Mouse (Mus musculus): ENCODE results near the gene 4930407I10Rik.
A peak's percentile ranks its signal among the peaks of the same experiment; 100 is the strongest.

4930407I10Rik gene

DNA sequence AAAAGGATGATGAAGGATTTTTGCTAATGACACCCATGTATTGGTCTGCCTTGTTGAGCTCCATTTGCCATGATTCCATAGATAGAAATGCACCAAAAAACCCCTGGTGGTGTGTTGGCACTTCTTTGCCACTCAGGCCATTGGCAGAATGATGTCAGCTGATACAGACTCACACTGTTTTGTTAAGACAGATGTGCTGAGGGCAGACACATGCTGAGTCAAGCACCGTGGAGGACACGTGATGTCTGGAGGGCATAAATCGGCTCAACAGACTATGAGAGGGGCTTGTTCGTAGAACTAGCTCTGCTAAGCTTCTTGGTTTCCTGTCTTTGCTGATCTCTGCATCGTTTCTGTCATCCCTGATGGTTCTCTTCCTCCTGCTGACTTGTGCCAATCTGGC lies 6.4 kb upstream of the 4930407I10Rik start:
- no peak for DNase-seq (ENCODE audit: extremely low spot score)

DNA sequence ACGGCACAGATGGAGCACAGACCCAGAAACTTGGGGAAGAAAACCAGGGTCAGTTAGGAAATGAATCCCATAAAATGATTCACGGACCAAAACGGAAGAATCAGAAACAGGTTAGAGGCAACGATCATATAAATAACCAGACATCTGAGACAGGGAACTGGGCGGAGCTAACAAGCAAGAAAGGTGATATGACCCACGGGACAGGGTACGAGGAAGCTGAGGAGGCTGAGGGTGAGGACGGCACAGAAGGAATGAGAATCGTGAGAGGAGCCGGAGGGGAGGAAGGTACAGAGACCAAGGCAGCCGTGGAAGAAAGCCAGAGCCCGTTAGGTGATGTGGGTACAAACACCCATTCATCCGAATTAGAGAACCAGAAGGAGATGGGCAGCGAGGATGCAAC lies 5.0 kb downstream of the 4930407I10Rik start:
- DNase-seq (ENCODE audit: extremely low spot score): no peak

DNA sequence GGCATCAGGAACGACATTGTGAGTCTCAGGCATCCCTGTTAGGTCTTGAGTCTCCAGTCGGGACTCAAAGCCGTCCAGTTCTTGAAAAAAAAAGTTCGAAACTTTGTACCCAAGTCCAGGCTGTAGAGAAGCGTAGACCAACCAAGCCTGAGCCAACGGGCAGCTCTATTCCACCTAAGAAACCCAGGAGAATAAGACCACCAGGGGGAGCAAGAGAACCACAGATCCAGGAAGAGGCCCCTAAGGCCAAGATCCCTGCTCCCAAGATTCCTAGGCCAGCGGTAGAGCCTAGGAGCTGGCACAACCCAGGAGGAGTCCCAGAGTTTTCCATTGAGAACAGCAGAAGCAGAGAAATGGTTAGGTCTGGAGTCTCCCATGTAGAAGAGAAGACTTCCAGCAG lies 6.6 kb downstream of the 4930407I10Rik start:
- peak; percentile 79 for DNase-seq (ENCODE audit: extremely low spot score)

DNA sequence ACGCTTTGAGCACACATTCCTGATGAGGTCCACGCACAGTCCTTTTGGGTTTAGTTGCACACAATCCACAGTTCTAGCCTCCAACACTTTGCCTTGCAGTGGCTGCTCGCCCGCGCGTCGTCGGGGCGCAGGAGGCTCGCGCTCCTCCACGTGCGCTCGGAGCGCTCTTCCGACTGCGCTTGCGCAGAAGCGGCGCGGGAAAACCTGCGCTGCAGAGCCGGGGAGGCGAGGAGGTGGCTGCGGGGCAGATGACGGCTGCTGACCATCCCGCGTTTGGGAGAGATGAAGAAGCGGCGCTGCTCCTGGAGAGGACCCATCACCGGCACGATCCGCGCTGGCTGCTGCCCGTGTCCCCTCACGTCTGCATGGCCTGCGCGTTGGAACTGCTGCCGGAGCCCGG lies 10.9 kb downstream of the 4930407I10Rik start, which contains the start of gene Mei1:
Gene Mei1, plus strand, starts transcription at position 99 of the 400 bp plus-strand sequence.
- DNase-seq (ENCODE audit: extremely low spot score): no peak

GRCm38 (mm10) chr15:82071816-82072469 lies 13.0 kb downstream of the 4930407I10Rik start:
- no peak for DNase-seq (ENCODE audit: extremely low spot score)

- no peak for DNase-seq (ENCODE audit: extremely low spot score)
Observed at GRCm38 (mm10) chr15:82073490-82073889, 14.5 kb downstream of the 4930407I10Rik start.

DNA sequence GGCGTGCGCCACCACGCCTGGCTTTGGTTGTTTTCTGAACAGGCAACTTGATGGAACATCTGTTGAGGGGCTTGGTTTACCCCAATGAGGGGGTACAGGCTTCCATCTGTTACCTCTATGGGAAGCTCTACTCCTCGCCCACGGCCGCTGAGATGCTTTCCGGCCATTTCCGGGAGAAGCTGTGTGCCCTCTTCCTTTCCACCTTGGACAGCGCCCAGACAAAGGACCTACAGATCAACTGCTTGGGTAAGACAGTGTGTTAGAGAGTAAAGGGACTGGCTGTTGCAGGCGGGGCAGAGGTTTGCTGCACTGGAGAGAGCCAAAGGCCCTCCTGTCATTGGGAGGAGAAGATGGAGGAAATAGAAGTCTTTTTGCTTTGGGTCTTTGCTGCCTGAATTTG lies 20.9 kb downstream of the 4930407I10Rik start:
- DNase-seq (ENCODE audit: extremely low spot score): no peak

DNA sequence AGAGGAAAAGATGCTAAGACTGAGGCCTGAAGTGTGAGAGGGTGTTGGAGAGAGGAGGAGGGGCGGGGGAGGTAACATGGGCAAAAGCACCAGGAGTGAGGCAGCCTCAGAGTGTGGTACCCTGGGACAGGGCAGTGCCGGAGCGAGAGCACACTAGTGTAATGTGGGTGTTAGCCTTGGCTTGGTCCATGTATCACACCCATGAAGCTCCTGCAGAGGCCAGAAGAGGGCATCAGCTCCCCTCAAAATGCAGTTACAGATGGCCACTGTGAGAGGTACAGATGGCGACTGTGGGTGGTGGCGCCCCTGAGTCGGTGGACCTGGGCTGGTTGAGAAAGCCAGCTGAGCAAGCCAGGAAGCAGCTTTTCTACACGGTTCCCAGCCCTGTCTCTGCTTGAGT lies 22.2 kb downstream of the 4930407I10Rik start:
- peak; percentile 34 for DNase-seq (ENCODE audit: extremely low spot score)

- DNase-seq (ENCODE audit: extremely low spot score): no peak
Observed at GRCm38 (mm10) chr15:82085606-82086005, 26.7 kb downstream of the 4930407I10Rik start.

- no peak for DNase-seq (ENCODE audit: extremely low spot score)
Observed at GRCm38 (mm10) chr15:82086131-82086530, 27.2 kb downstream of the 4930407I10Rik start.

DNA sequence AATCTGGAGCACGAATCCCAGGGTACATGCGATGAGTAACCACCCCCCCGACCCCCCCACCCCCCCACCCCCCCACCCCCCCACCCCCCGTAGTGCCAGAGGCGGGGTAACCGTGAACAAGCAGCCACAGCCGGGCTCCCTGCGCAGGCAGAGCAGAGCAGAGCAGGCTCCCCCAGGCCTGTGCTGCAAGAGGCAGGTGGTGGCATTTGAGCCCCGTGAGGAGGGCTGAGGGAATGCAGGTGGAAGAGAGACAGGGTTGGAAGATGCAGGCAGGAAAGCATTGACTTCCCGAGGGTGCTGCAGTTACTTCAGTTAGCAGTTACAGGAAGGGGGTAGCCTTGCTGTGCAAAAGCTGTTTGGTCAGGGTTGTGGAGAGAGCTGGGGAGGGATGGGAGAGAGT lies 28.3 kb downstream of the 4930407I10Rik start:
- no peak for DNase-seq (ENCODE audit: extremely low spot score)

DNA sequence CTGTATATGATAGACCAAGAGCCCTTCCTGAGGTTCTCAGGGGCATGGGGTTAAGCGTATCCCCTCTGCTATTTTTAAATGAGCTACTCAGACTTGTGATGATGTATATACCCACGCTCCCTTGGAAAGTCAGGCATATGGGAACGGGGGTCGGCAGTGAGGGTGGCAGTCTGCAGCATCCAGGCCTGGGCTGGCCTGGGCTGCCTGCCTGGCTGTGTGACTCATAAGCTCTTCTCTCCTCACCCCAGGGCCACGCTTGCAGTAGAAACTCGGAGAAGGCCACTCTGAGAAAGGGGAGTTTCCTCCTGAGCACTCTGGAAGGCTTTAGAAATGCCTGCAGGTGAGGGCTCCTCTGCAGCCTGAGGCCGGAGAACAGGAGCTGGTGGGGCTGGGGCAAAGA lies 32.1 kb downstream of the 4930407I10Rik start:
- DNase-seq (ENCODE audit: extremely low spot score): no peak

- peak; percentile 58 for DNase-seq (ENCODE audit: extremely low spot score)
Observed at GRCm38 (mm10) chr15:82106953-82107555, 48.1 kb downstream of the 4930407I10Rik start.

Data from embryo, embryonic 9.5 days (tissue).